Mouse (Mus musculus): ENCODE measurements around the gene Sulf2. TPM values are rescaled to one million over a fixed set of nuclear protein-coding genes. Genes with fewer than 3 reads are reported as not detected.

Sulf2 gene
- 20.0 and 24.2 TPM in 2 replicates for polyA plus RNA-seq (2012; rRNA removed)

DNA sequence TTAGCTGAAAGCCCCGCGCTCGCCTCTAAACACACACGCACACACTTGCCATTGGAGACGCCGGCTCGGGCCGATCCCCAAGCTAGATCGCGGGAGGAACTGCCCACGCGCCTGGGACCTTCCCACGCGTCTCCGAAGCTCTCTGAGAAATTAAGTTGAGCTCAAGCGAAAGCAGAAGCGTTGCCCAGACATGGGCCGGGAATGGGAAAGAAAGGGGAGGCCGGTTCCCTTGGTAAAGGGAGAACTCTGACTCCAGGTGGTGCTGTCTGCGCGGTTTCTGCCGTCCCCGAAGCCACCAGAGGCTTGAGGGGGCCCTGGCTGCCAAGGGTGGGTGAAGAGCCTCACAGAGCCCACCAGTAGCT is at the start of gene Sulf2:
TSS of gene Sulf2 (minus strand) at position 210 of the 362 bp plus-strand sequence.
- TF ChIP-seq CTCF (IDR thresholded peaks at IDR 0.05; ENCODE audit: extremely low read depth, insufficient read depth, insufficient read length, insufficient replicate concordance) (peak; percentile 16; the same call in 1 of the 2 replicates), POLR2A (IDR thresholded peaks at IDR 0.05; ENCODE audit: low read depth, low read length) (no peak)
- H3K27me3 ChIP-seq (ENCODE audit: control insufficient read depth, insufficient read depth, low read length): peaks cover 18% of the 10 kb centered on the region
- no peaks in the 10 kb centered on the region for H3K36me3 ChIP-seq (ENCODE audit: control insufficient read depth, insufficient read depth, low read length)
- H3K4me3 ChIP-seq (ENCODE audit: extremely low read depth, insufficient read depth, insufficient read length): peak within 1 kb of the TSS; percentile 51
- peaks cover 5% of the 10 kb centered on the region; the same call in 1 of the 2 replicates for H3K4me1 ChIP-seq (ENCODE audit: control insufficient read depth, insufficient read depth, insufficient read length)
- under 1% methylated on average over 23 of the region's 23 CpGs for WGBS
- H3K27ac ChIP-seq (ENCODE audit: insufficient read depth, low read length): peak within 1 kb of the TSS; percentile 39; the same call in 1 of the 2 replicates
- DNase-seq (ENCODE audit: low read depth in 1 of 2, low spot score in 2 of 2): peak in 1 of 2 experiments; percentile 10

GRCm38 (mm10) chr2:166204174-166204573 is 48.7 kb upstream of the Sulf2 start:
- no peak overlapping the region for H3K4me3 ChIP-seq (ENCODE audit: extremely low read depth, insufficient read depth, insufficient read length)
- no peaks in the 10 kb centered on the region for H3K36me3 ChIP-seq (ENCODE audit: control insufficient read depth, insufficient read depth, low read length)
- WGBS: 77% methylated on average over 13 of the region's 13 CpGs
- H3K27me3 ChIP-seq (ENCODE audit: control insufficient read depth, insufficient read depth, low read length): no peaks in the 10 kb centered on the region
- H3K27ac ChIP-seq (ENCODE audit: insufficient read depth, low read length): no peak overlapping the region
- DNase-seq (ENCODE audit: low read depth in 1 of 2, low spot score in 2 of 2): no peak
- H3K4me1 ChIP-seq (ENCODE audit: control insufficient read depth, insufficient read depth, insufficient read length): no peaks in the 10 kb centered on the region
- TF ChIP-seq POLR2A (IDR thresholded peaks at IDR 0.05; ENCODE audit: low read depth, low read length): no peak
- TF ChIP-seq CTCF (IDR thresholded peaks at IDR 0.05; ENCODE audit: extremely low read depth, insufficient read depth, insufficient read length, insufficient replicate concordance): no peak

GRCm38 (mm10) chr2:166203647-166204046 is 48.2 kb upstream of the Sulf2 start:
- Histone ChIP-seq H3K4me1 (ENCODE audit: control insufficient read depth, insufficient read depth, insufficient read length) (no peaks in the 10 kb centered on the region), H3K4me3 (ENCODE audit: extremely low read depth, insufficient read depth, insufficient read length) (no peak overlapping the region), H3K27me3 (ENCODE audit: control insufficient read depth, insufficient read depth, low read length) (no peaks in the 10 kb centered on the region), H3K27ac (ENCODE audit: insufficient read depth, low read length) (no peak overlapping the region), H3K36me3 (ENCODE audit: control insufficient read depth, insufficient read depth, low read length) (no peaks in the 10 kb centered on the region)
- WGBS: 92% methylated on average over 12 of the region's 12 CpGs
- DNase-seq (ENCODE audit: low read depth in 1 of 2, low spot score in 2 of 2): no peak
- TF ChIP-seq POLR2A (IDR thresholded peaks at IDR 0.05; ENCODE audit: low read depth, low read length): no peak
- TF ChIP-seq CTCF (IDR thresholded peaks at IDR 0.05; ENCODE audit: extremely low read depth, insufficient read depth, insufficient read length, insufficient replicate concordance): no peak

DNA sequence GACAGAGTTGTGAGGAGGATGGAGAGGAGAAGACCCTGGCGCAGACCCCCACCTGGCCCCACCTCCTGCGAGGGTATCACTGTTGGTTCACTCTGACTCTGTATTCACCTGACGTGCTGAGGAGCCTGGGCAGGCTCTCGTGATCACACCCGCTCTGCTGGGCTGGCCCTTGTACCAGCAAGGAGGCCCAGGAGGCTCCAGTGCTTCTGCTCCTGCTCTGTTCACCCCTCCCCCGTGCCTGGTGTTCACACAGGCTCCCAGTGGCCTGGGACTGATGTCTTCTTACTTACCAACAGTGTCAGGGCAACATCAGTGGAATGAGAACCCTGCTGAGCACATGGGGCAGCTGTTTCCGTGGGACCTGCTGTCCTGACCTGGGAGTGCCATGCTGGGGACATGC is 42.5 kb upstream of the Sulf2 start:
- no peak for TF ChIP-seq CTCF (IDR thresholded peaks at IDR 0.05; ENCODE audit: extremely low read depth, insufficient read depth, insufficient read length, insufficient replicate concordance)
- no peak for TF ChIP-seq POLR2A (IDR thresholded peaks at IDR 0.05; ENCODE audit: low read depth, low read length)
- no peaks in the 10 kb centered on the region for H3K27me3 ChIP-seq (ENCODE audit: control insufficient read depth, insufficient read depth, low read length)
- no peak for DNase-seq (ENCODE audit: low read depth in 1 of 2, low spot score in 2 of 2)
- no peaks in the 10 kb centered on the region for H3K4me1 ChIP-seq (ENCODE audit: control insufficient read depth, insufficient read depth, insufficient read length)
- H3K4me3 ChIP-seq (ENCODE audit: extremely low read depth, insufficient read depth, insufficient read length): no peak overlapping the region
- 79% methylated on average over 7 of the region's 7 CpGs for WGBS
- no peaks in the 10 kb centered on the region for H3K36me3 ChIP-seq (ENCODE audit: control insufficient read depth, insufficient read depth, low read length)
- no peak overlapping the region for H3K27ac ChIP-seq (ENCODE audit: insufficient read depth, low read length)

DNA sequence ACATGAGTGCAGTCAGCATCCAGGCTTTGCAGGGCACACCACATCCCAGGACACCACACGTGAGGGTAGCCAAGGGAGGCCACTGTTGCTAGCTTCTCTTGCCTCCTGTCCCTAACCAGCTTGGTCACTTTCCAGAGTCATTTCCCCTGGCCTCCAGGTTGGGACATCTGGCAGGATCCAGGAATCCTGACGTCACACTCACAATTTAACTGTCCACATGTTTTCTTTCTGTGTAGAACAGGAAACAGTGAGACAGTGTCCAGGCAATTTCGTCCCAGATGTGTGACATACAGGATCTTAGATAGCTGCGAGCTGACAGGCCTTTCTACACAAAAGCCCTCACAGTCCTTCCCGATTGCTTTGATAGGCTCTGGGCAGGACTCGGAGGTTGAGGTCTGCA is 41.6 kb upstream of the Sulf2 start:
- H3K27ac ChIP-seq (ENCODE audit: insufficient read depth, low read length): no peak overlapping the region
- DNase-seq (ENCODE audit: low read depth in 1 of 2, low spot score in 2 of 2): no peak

GRCm38 (mm10) chr2:166196080-166196786 is 40.8 kb upstream of the Sulf2 start:
- no peak for DNase-seq (ENCODE audit: low read depth in 1 of 2, low spot score in 2 of 2)
- TF ChIP-seq POLR2A (IDR thresholded peaks at IDR 0.05; ENCODE audit: low read depth, low read length) (no peak), CTCF (IDR thresholded peaks at IDR 0.05; ENCODE audit: extremely low read depth, insufficient read depth, insufficient read length, insufficient replicate concordance) (no peak)
- no peaks in the 10 kb centered on the region for H3K4me1 ChIP-seq (ENCODE audit: control insufficient read depth, insufficient read depth, insufficient read length)
- H3K4me3 ChIP-seq (ENCODE audit: extremely low read depth, insufficient read depth, insufficient read length): no peak overlapping the region
- no peak overlapping the region for H3K27ac ChIP-seq (ENCODE audit: insufficient read depth, low read length)
- H3K27me3 ChIP-seq (ENCODE audit: control insufficient read depth, insufficient read depth, low read length): no peaks in the 10 kb centered on the region
- no peaks in the 10 kb centered on the region for H3K36me3 ChIP-seq (ENCODE audit: control insufficient read depth, insufficient read depth, low read length)
- WGBS: 81% methylated on average over 13 of the region's 13 CpGs

More for the DNA sequence above, 41.6 kb upstream of the Sulf2 start:
- no peaks in the 10 kb centered on the region for H3K4me1 ChIP-seq (ENCODE audit: control insufficient read depth, insufficient read depth, insufficient read length)
- H3K4me3 ChIP-seq (ENCODE audit: extremely low read depth, insufficient read depth, insufficient read length): no peak overlapping the region
- no peaks in the 10 kb centered on the region for H3K36me3 ChIP-seq (ENCODE audit: control insufficient read depth, insufficient read depth, low read length)
- 83% methylated on average over 6 of the region's 6 CpGs for WGBS
- H3K27me3 ChIP-seq (ENCODE audit: control insufficient read depth, insufficient read depth, low read length): no peaks in the 10 kb centered on the region
- TF ChIP-seq POLR2A (IDR thresholded peaks at IDR 0.05; ENCODE audit: low read depth, low read length) (no peak), CTCF (IDR thresholded peaks at IDR 0.05; ENCODE audit: extremely low read depth, insufficient read depth, insufficient read length, insufficient replicate concordance) (no peak)

DNA sequence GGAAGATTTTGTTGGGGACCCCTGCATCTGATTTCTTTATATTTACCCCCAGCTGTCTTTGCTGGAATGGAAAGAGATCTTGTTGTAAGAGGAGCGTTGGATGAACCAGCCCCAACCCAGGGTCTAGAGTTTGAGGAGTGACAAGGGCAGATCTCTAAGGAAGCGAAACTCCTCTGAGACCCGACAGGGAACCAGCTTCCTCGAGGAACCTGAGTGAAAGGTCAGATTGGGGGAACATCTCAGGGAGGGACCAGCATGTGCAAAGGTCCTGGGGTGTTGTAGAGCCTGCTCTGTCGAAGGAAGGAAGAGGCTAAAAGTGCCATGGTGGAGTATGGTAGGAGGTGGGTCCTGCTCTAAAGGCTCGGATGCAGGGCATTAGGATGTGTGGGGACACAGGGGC is 39.6 kb upstream of the Sulf2 start:
- Histone ChIP-seq H3K4me1 (ENCODE audit: control insufficient read depth, insufficient read depth, insufficient read length) (no peaks in the 10 kb centered on the region), H3K27me3 (ENCODE audit: control insufficient read depth, insufficient read depth, low read length) (no peaks in the 10 kb centered on the region), H3K4me3 (ENCODE audit: extremely low read depth, insufficient read depth, insufficient read length) (no peak overlapping the region), H3K27ac (ENCODE audit: insufficient read depth, low read length) (no peak overlapping the region), H3K36me3 (ENCODE audit: control insufficient read depth, insufficient read depth, low read length) (no peaks in the 10 kb centered on the region)
- TF ChIP-seq POLR2A (IDR thresholded peaks at IDR 0.05; ENCODE audit: low read depth, low read length) (no peak), CTCF (IDR thresholded peaks at IDR 0.05; ENCODE audit: extremely low read depth, insufficient read depth, insufficient read length, insufficient replicate concordance) (no peak)
- no peak for DNase-seq (ENCODE audit: low read depth in 1 of 2, low spot score in 2 of 2)
- WGBS: 76% methylated on average over 6 of the region's 6 CpGs

Data from spleen, adult 2 months (tissue).